Mouse (Mus musculus): ENCODE measurements around the gene Camp.
"Not testable (repeated sequence)": the region's sequence is repeated elsewhere in the genome, so short reads cannot be mapped to it uniquely, and the experiment has no call there.

Camp gene

GRCm38 (mm10) chr9:109833088-109833412 is 16.4 kb downstream of the Camp start:
- DNase-seq, result no peak

DNA sequence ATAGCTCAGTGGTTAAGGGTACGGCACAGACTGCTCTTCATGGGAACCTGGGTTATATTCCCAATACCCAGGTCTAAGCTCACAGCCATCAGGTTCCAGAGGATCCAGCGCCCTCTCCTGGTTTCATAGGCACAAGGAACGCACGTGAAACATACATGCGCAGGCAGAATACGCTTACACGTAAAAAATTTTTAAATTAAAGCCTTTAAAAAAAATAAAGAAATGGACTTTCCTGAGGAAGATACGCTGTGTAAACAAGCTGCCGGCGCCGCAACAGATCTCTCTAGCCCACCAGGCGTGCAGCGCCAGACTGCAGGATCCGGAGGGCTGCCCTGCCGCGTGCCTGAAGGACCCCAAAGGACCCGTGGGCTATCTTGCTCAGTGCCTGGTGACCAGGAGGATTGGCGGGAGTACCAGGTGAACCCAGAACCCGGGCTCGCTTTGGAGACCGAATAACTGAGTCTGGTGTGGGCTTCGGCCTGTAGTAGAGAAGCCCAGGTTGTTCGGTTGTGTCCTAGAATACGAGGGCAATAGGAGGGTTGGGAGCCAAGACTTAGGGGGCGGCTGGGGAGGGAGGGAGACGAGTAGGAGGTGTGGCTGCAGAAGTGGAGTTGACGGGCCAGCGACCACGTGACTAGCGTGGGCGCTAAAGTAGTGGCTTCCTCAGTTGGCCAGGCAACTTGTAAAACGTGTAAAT is 16.9 kb downstream of the Camp start, which contains the start of gene Nme6:
Gene Nme6, plus strand, starts transcription at position 359 of the 697 bp plus-strand sequence.
- peak; percentile 89 for DNase-seq

DNA sequence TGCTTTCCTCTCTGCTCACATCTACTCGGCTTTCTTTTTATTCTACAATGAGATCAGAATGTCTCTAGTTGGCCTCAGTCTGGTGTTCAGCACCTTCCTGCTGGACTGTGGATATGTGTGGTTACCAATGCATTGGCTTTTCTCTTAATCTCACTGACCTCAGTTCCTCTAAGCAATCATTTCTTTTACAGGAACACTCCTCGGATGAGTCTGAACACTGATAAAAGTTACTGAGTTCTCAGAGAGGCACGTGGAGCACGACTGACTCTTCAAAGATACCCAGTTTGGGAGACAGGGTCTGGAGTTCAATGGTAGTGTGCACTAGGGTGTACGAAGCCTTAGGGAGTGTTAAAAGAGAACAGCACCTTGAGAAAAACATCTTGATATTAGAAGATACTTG is 23.2 kb downstream of the Camp start:
- no peak for DNase-seq

GRCm38 (mm10) chr9:109825739-109826138 is 23.7 kb downstream of the Camp start:
- peak; percentile 9 for DNase-seq

- DNase-seq, result no peak
Measured at GRCm38 (mm10) chr9:109816341-109816740, 33.1 kb downstream of the Camp start.

DNA sequence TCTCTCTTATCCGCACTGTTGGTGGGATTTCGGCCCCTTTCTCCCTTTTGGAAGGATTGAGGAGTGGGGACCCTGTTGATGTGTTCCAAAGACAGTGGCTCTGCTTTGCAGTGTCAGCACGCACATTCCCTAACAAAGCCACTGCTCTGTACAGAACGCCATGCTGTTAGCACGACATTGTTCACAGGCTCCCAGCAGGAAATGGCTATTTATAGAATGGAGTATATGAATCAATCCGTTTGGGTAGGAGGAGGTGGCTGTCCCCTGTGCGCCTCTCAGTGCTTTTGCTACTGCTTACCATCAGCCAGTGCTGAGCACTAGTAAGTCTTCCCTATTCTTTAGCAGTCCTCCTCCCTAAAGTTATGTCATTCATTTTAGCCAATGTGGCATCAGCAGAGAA is 36.0 kb downstream of the Camp start:
- DNase-seq, result no peak

DNA sequence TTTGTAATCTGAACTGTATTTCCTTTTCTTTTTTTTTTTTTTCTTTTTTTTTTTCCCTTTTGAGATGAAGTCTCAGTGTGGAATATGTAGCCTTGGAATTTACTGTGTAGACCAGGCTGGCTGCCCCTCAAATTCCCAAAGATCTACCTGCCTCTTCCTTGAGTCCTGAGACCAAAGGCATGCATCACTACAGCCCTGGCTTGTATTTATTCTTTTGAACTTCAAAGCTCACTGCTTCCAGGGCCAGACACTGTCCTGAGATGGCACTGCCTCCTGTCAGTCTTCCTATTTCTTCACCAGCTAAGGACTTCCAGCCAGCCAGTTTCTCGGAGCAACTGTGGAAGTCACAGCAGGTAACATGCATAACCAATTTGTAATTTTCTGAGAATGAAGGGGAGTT is 37.4 kb downstream of the Camp start, which contains the start of gene Spink8:
Gene Spink8, plus strand, starts transcription at position 301 of the 400 bp plus-strand sequence.
- no peak for DNase-seq

GRCm38 (mm10) chr9:109807898-109808297 is 41.5 kb downstream of the Camp start:
- no peak for DNase-seq

GRCm38 (mm10) chr9:109806695-109807293 is 42.6 kb downstream of the Camp start:
- DNase-seq, result no peak

DNA sequence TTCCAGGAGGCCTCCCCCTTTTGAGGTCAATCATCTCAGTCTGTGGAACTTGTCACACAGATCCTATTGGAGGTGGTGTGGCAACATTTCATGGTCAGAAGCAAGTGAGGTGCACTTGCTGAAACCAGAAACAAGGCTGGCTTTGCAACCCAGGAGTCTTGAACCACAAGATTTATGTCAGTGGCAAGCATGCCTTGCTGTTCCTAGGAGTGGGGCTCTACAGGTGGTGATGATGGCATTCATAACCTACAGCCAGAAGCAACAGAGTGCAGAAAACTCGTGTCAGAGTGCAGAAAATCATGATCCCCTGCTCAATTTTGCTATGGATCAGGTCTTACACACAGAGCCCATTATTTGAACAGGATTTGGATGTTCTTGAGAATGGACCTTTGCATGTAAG is 43.2 kb downstream of the Camp start:
- DNase-seq, result no peak

- DNase-seq, result not testable (repeated sequence)
Measured at GRCm38 (mm10) chr9:109805596-109805995, 43.8 kb downstream of the Camp start.

GRCm38 (mm10) chr9:109798051-109798450 is 51.4 kb downstream of the Camp start:
- peak; percentile 7 for DNase-seq

Data from liver (tissue).